Mouse (Mus musculus): ENCODE measurements around the gene Rplp0.

Gene Rplp0

GRCm38 (mm10) chr5:115526456-115527202 lies 32.6 kb upstream of the Rplp0 start:
- in situ Hi-C loops (cut with MboI, MseI), result no loop called here

DNA sequence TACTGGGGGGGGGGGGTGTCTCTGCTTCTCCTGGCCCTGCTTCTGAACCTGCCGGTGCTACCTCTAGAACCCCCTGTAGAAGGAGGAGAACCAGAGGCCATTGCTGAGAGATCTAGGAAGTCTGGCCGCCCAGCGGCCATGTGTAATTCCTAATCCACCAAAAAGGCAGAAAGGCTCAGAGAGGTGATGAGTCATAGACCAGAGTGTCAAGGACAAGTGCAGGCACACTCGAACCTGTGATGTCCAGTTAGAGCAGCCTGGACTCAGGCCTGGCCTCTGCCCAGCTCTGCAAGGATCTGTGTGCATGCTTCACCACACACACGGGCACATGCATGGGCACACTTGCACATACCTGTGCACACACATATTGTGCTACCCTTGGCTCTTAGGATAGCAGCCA lies 31.1 kb upstream of the Rplp0 start:
- in situ Hi-C loops (cut with MboI, MseI), result no loop called here

GRCm38 (mm10) chr5:115529364-115529741 lies 29.9 kb upstream of the Rplp0 start:
- in situ Hi-C loops (cut with MboI, MseI), result no loop called here

DNA sequence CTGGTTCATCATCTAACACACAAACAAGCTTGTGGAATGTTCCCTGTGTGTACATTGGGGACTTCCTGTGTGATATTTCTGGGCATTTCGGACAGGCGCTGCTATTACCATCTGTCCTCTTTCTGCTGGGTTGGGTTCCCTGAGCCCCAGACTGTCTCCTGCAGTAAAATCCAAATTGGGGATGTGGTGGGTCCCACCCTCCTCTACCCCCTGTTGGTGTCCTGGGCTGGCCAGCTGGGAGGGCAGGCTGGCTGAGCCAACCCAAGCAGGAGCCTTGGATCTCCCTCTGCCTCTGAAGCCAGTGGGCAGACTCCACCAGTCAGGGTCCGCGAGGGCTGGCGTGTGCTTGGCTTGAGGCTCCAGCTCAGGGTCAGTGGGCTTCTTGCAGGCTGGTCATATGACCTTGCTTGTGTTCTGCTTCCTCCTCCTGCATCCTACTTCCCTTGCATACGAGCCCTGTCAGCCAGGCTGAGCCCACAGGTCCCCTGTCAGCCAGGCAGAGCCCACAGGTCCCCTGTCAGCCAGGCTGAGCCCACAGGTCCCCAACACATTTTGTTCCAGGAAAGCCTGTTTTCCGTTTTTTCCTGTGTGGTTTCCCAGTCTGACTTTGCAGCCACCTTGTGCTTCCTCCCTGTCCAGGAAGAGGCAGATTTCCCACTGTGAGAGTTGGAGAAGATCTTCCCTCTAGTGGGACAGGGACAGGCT lies 29.4 kb upstream of the Rplp0 start:
- in situ Hi-C loops (cut with MboI, MseI), result no loop called here

DNA sequence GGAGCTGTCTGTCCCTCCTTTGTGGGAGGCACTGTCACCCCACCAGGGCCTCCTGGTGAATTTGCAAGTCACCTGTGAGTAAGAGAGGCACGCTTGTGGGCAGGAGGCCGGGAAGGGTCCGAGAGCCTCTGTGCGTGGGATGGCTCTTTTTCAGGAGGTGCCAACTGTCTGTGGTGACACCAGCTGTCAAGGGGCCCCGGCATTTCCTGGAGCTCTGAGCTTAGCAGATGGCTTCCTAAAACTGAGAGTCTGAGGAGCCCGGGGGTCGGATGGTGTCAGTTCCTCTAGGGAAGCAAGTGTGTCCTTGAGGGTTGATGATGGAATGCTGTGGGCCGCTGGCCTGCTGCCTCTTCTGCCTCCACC lies 28.8 kb upstream of the Rplp0 start:
- in situ Hi-C loops (cut with MboI, MseI), result no loop called here

- in situ Hi-C loops (cut with MboI, MseI), result no loop called here
Measured at GRCm38 (mm10) chr5:115531671-115532270, 27.5 kb upstream of the Rplp0 start.

DNA sequence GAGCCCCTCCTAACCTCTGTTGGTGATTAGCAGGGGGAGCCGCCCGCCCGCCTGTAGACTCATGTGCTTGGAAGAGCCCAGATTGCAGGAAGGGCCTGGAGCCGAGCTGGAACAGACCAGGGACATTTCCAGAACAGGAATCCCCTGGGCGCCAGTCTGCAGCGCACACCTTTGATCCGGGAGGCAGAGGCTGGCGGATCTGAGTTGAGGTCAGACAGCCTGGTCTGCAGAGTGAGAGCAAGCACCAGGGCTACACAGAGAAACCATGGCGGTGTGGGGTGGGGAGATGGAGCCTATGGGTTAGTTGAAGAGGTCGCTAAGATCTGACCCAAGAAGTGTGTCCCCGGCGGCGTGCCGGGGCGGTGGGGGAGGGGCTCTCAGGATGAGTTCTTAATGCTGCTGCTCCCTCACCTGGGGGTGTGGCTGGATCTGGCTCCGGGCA lies 25.0 kb upstream of the Rplp0 start:
- in situ Hi-C loops (cut with MboI, MseI), result no loop called here

GRCm38 (mm10) chr5:115534856-115535255 lies 24.4 kb upstream of the Rplp0 start:
- in situ Hi-C loops (cut with MboI, MseI), result no loop called here

DNA sequence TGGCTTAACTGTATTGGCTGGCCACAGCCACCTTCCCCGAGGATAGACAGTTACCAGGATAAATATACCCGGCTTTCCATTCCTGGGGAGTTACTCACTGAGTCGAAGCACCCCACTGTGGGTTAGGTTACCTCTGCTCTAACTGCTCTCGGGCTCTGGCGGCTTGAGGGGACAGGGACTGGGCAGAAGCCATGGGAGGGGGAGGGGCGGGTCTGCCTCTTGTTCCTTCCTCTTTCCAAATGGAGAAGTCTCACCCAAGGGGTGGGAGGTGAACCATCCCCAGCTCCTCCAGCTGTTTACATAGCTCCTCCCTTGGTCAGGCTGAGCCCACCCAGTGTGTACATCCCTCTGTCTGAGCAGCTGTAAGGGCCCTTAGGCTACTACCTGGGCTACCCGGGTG lies 23.6 kb upstream of the Rplp0 start:
- in situ Hi-C loops (cut with MboI, MseI), result no loop called here

DNA sequence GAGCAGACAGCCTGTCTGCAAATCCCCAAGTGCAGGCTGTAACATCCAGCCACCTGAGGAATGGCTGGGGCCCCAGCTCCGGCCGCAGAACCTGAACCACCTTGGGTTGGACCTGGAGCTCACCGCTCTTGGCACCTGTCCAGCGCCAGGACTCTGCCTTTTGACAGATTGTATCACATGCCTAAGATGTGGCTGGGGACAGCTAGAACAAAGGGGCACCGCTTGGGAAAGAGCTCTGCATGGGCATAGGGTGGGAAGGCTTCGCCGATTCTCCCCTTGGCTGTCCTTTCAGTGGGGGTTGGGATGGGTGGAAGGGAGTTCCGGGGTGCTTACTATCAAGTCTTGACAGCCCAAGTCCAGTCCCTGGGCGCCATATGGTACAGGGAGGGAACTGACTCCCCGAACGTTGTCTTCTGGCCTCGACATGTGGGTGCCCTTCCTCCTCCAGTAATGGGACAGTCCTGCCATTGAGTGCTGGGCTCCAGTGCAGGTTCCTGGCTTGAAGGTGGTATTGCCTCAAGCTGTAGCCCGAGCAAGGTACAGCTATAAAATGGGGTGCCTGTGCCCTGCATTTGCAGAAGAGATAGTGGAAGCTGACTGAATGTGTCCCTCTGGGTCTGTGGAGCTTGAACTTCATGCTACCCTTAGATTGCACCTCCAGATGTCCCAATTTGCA lies 21.1 kb upstream of the Rplp0 start:
- in situ Hi-C loops (cut with MboI, MseI), result no loop called here

GRCm38 (mm10) chr5:115538693-115539043 lies 20.6 kb upstream of the Rplp0 start:
- in situ Hi-C loops (cut with MboI, MseI), result no loop called here

DNA sequence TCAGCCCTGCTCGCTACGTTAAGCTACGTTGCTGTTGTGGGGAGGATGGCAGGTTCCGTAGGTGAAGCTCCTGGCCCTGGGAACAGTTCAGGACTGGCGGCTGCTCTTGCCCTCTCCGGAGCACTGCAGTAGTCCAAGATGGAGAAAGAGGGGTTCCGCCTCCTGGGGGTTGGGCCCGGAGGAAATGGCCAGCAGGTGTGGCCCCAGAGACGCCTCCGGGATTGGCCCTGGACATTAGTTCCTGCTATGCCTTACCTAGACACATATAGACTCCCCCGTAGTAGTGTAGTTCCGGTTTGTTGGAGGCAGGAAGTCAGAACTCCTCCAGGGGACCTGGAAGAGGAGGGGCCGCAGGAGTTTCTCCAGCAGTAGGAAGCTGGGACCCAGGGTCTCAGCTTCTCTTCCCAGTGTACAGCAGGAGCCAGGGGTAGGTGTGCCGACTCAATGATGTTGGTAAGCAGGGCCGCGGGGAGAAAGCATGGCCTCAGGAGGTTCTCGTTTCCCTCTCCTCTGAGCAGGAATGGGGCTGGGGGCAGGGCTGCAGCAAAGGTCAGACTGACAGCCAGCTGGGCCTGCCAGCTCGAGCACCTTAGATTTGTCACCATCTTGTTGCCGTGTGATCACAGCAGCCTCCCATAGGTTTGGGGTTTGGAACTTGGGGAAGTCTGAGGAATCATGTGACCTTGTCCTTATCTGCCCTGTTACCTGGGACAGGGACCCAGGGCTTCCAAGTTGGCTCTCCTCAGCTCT lies 16.5 kb upstream of the Rplp0 start:
- in situ Hi-C loops (cut with MboI, MseI), result loop anchor here (5.0 kb wide), 1 partner anchor 41 kb away; no protein-coding TSS in a partner anchor

GRCm38 (mm10) chr5:115543509-115544253 lies 15.6 kb upstream of the Rplp0 start:
- in situ Hi-C loops (cut with MboI, MseI), result loop anchor here (5.0 kb wide), 1 partner anchor 41 kb away; no protein-coding TSS in a partner anchor

DNA sequence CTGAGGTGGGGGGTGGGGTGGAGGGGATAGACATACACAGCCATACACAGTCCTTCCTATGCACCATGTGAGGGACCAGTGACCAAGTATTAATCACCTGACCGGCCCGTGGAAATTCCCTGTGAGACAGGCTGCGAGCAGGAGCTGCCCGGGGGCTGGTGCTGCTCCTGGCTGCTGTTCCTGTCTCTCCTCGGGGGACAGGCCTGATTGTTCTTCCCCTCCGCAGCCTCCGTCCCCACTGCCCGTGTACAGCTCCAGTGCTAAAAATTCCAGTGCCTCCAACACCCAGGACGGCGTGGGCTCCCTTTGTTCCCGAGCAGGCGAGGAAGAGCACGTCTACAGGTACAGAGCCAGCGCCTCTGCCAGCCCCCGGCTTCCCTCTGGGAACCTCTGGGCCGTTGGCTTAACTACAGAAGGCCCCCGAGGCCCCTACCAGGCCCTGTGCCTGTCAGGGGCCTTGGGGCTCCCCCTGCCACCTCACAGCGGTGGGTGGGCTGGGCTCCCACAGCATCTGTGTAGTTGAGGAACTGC lies 14.5 kb upstream of the Rplp0 start:
- in situ Hi-C loops (cut with MboI, MseI), result loop anchor here (5.0 kb wide), 1 partner anchor 42 kb away; no protein-coding TSS in a partner anchor

DNA sequence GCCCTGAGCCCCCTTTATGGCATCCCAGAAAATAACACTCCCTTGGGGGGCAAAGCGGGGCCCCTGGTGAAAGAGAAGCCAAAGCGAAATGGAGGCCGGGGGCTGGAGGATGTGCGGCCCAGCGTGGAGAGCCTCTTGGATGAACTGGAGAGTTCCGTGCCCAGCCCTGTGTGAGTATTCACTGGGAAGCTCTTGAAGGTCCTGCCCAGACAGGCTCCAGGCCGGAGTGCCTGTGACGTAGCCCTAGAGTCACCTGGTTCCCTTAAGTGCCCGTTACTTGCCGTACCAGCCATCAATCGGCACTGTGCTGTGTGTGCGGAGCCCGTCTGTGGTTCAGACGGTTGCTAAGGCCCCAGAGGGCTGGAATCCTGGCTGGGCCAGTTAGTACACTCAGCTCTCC lies 13.6 kb upstream of the Rplp0 start:
- in situ Hi-C loops (cut with MboI, MseI), result no loop called here

GRCm38 (mm10) chr5:115546536-115546935 lies 12.7 kb upstream of the Rplp0 start:
- in situ Hi-C loops (cut with MboI, MseI), result no loop called here

DNA sequence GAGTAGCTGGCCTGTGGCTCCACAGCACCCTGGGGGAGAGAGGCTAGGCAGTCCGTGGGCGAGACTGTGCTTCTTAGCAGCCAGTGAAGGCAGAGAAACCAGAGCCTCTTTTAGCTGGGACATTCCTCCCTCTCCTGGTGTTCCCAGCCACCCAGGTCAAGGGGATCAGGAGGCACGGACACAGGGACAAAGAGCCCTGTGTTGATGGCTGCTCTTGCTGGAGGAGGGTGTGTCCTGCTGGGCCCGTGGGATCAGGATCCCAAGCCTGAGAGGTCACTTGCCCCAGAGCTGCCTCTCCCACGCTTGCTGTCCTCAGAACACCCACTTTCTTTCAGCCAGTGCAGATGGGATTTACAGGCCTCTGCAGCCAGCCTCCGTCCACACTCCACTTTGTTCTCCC lies 12.3 kb upstream of the Rplp0 start:
- in situ Hi-C loops (cut with MboI, MseI), result no loop called here

GRCm38 (mm10) chr5:115547421-115547820 lies 11.8 kb upstream of the Rplp0 start:
- in situ Hi-C loops (cut with MboI, MseI), result no loop called here

DNA sequence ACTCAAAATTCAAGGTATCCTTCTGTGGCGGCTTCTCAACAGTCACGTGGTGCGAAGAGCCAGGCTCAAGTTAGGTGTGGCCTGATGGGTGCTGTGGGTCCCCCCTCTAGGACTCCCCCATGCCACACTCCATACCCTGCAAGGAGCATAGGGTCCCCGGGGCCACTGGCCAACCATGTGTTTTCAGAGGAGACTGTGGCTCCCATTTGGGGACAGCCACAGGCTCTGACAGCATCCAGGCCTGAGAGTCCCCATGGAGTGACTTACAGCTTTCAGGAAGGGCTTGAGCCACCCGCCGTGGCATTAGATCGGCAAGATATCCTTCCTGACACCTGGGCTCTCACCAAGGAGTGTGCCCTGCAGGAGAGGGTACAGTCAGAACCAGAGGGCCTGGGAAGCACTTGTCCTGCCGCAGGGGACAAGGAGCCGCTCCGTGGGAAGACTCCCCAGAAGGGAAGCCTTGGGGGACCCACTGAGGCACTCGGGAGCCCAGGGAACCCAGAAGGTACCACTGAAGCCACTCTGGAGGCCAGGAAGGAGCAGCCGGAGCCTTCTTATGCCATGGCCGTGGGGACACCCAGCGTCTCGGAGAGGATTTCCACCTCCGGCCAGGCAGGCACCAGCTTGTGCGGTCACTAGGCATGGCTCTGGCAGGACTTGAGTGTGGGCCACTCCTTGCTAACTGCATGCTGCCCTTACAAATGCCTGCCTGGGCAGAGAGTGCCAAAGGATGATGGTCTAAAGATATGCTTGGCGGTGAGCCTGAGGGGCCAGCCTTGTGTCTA lies 10.6 kb upstream of the Rplp0 start:
- in situ Hi-C loops (cut with MboI, MseI), result no loop called here

Data from T-helper 2 cell (primary cell).